ENCODE assay signal across 12 mouse cellular contexts in the genomic region with DNA sequence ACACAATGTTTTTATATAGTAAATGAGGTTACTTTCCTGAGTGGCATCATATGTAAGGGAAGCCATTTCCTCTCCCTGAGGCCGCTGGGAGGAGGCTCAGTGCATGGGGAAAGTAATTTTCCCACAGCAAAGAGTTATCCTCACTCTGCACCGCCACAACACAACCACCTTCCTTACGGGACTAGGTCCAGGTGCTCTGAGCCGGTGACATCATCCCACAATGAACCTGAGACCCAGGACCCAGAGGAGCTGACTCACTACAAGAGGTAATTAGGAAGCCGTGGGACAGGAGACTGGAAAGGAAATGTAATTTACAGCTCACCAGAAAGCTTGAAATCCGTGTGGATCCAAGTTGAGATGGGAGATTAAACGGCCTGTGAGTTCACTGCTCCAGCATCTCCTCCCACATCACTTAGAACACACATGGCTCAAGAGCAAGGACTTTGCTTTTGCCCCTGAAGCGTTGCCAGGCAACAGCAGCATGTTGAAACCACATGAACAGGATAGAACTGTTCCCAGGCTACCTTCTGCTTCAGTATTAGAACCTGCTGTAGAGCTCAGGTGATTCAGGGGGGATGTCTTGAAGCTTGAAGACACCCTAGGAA.
A peak's percentile ranks its signal among the peaks of the same experiment; 100 is the strongest.
DNase-seq lines count a peak whose midpoint lies in the region; ATAC-seq and TF ChIP-seq lines count a peak whose summit lies in the region.
"Had no signal": no experiment of that assay in that cellular context is flagged by ENCODE, and none has a peak within 500 bp of the region (broad histone marks: within the 10 kb centered on the region; RNA-seq: fewer than 3 reads in every experiment).

No protein-coding gene starts in this region.

- H3K27me3 ChIP-seq in liver, postnatal 0 days (ENCODE audit: insufficient read depth, low read length) = no peaks in the 10 kb centered on the region
- no peaks in the 10 kb centered on the region for H3K27me3 ChIP-seq in embryonic facial prominence, embryonic 11.5 days (ENCODE audit: control insufficient read depth, insufficient read depth, low read length)
- H3K27me3 ChIP-seq in limb, embryonic 12.5 days = no peaks in the 10 kb centered on the region
- H3K27me3 ChIP-seq in stomach, postnatal 0 days (ENCODE audit: control insufficient read depth, insufficient read depth, low read length) = no peaks in the 10 kb centered on the region

- no peak for TF ChIP-seq EP300 in liver, postnatal 0 days (IDR thresholded peaks at IDR 0.05; ENCODE audit: low read depth)
- no peak for TF ChIP-seq EP300 in stomach, postnatal 0 days (optimal IDR thresholded peaks at IDR 0.05)

- H3K27ac ChIP-seq in liver, postnatal 0 days (ENCODE audit: low read depth) = no peak overlapping the region
- no peak overlapping the region; the same call in 1 of the 2 replicates for H3K27ac ChIP-seq in embryonic facial prominence, embryonic 11.5 days (replicated peaks; ENCODE audit: low read depth, low read length)
- no peak overlapping the region for H3K27ac ChIP-seq in limb, embryonic 12.5 days
- no peak overlapping the region for H3K27ac ChIP-seq in stomach, postnatal 0 days (replicated peaks)
- H3K27ac ChIP-seq: layer of hippocampus, adult 2 months; macrophage had no signal

- peak; percentile 78 for ATAC-seq in liver, postnatal 0 days
- no peak; the same call in 1 of the 2 replicates for ATAC-seq in embryonic facial prominence, embryonic 11.5 days (replicated peaks; ENCODE audit: insufficient number of reproducible peaks, low FRiP score, low TSS enrichment, low read depth)
- peak; percentile 84 for ATAC-seq in limb, embryonic 12.5 days (ENCODE audit: insufficient number of reproducible peaks, insufficient read depth, low FRiP score, low TSS enrichment, low read depth)
- no peak for ATAC-seq in stomach, postnatal 0 days (ENCODE audit: low FRiP score, low TSS enrichment)

- no peaks in the 10 kb centered on the region for H3K9me3 ChIP-seq in liver, postnatal 0 days (ENCODE audit: low read length)
- no peaks in the 10 kb centered on the region for H3K9me3 ChIP-seq in embryonic facial prominence, embryonic 11.5 days (replicated peaks; ENCODE audit: control insufficient read depth, low read length)
- no peaks in the 10 kb centered on the region for H3K9me3 ChIP-seq in limb, embryonic 12.5 days
- no peaks in the 10 kb centered on the region for H3K9me3 ChIP-seq in stomach, postnatal 0 days (ENCODE audit: control insufficient read depth, low read length)

- no peak overlapping the region for H3K4me2 ChIP-seq in liver, postnatal 0 days (ENCODE audit: low read depth, low read length)
- no peak overlapping the region for H3K4me2 ChIP-seq in embryonic facial prominence, embryonic 11.5 days (ENCODE audit: low read depth, low read length)
- H3K4me2 ChIP-seq in limb, embryonic 12.5 days = no peak overlapping the region
- H3K4me2 ChIP-seq in stomach, postnatal 0 days (replicated peaks; ENCODE audit: low read depth) = no peak overlapping the region

- no peak overlapping the region for H3K4me3 ChIP-seq in liver, postnatal 0 days (ENCODE audit: low read depth, low read length)
- no peak overlapping the region for H3K4me3 ChIP-seq in embryonic facial prominence, embryonic 11.5 days (ENCODE audit: low read depth, low read length)
- no peak overlapping the region for H3K4me3 ChIP-seq in limb, embryonic 12.5 days (replicated peaks)
- no peak overlapping the region for H3K4me3 ChIP-seq in stomach, postnatal 0 days (ENCODE audit: low read depth, low read length)
- H3K4me3 ChIP-seq: layer of hippocampus, adult 2 months had no signal

- TF ChIP-seq CTCF in liver, postnatal 0 days (IDR thresholded peaks at IDR 0.05; ENCODE audit: low read depth) = no peak
- no peak for TF ChIP-seq CTCF in stomach, postnatal 0 days (IDR thresholded peaks at IDR 0.05; ENCODE audit: low read depth)

- H3K4me1 ChIP-seq in liver, postnatal 0 days (ENCODE audit: insufficient read depth) = no peaks in the 10 kb centered on the region
- H3K4me1 ChIP-seq in embryonic facial prominence, embryonic 11.5 days (ENCODE audit: control insufficient read depth, insufficient read depth, low read length) = no peaks in the 10 kb centered on the region; the same call in 1 of the 2 replicates
- peaks cover 17% of the 10 kb centered on the region for H3K4me1 ChIP-seq in limb, embryonic 12.5 days (replicated peaks)
- no peaks in the 10 kb centered on the region for H3K4me1 ChIP-seq in stomach, postnatal 0 days (replicated peaks; ENCODE audit: control insufficient read depth, insufficient read depth)

- no peaks in the 10 kb centered on the region for H3K36me3 ChIP-seq in liver, postnatal 0 days (replicated peaks; ENCODE audit: insufficient read depth, low read length)
- H3K36me3 ChIP-seq in embryonic facial prominence, embryonic 11.5 days (replicated peaks; ENCODE audit: control insufficient read depth, insufficient read depth, low read depth, low read length) = no peaks in the 10 kb centered on the region
- no peaks in the 10 kb centered on the region for H3K36me3 ChIP-seq in limb, embryonic 12.5 days
- H3K36me3 ChIP-seq in stomach, postnatal 0 days (ENCODE audit: control insufficient read depth, insufficient read depth, low read length) = no peaks in the 10 kb centered on the region

- H3K9ac ChIP-seq in liver, postnatal 0 days (replicated peaks) = no peak overlapping the region
- H3K9ac ChIP-seq in embryonic facial prominence, embryonic 11.5 days (replicated peaks; ENCODE audit: low read length) = no peak overlapping the region
- H3K9ac ChIP-seq in limb, embryonic 12.5 days (replicated peaks) = no peak overlapping the region
- H3K9ac ChIP-seq in stomach, postnatal 0 days (ENCODE audit: low read length) = no peak overlapping the region

- WGBS in liver, postnatal 0 days (ENCODE audit: insufficient replicate concordance) = 51% methylated on average over 8 of the region's 8 CpGs
- WGBS in embryonic facial prominence, embryonic 11.5 days = 58% methylated on average over 8 of the region's 8 CpGs
- WGBS in limb, embryonic 12.5 days = 38% methylated on average over 8 of the region's 8 CpGs
- WGBS in stomach, postnatal 0 days = 49% methylated on average over 8 of the region's 8 CpGs

- peak; percentile 51 to 53 for DNase-seq in adrenal gland, postnatal 36 days
- DNase-seq in adrenal gland, postnatal 25 days = no peak
- peak; percentile 41 for DNase-seq in liver, postnatal 0 days
- DNase-seq in liver = no peak
- DNase-seq in embryonic facial prominence, embryonic 11.5 days (ENCODE audit: low spot score) = peak; percentile 48
- DNase-seq in B cell, adult 2 months = no peak
- no peak for DNase-seq in stomach, postnatal 0 days (ENCODE audit: low spot score)
- DNase-seq: cerebellum, postnatal 25 days; heart, postnatal 14 days had no signal

Comparison
In these comparisons a context has a peak if more than half of its experiments do, and no peak if none do; other contexts are left out.
1. DNase-seq: peak in adrenal gland, postnatal 36 days (2 of 2), liver, postnatal 0 days (single experiment) and embryonic facial prominence, embryonic 11.5 days (single experiment); none in adrenal gland, postnatal 25 days (single experiment), liver (single experiment), B cell, adult 2 months (0 of 2) and stomach, postnatal 0 days (single experiment).
2. ATAC-seq: peak in liver, postnatal 0 days (single experiment) and limb, embryonic 12.5 days (single experiment); none in embryonic facial prominence, embryonic 11.5 days (single experiment) and stomach, postnatal 0 days (single experiment).